Mouse (Mus musculus): ENCODE results near the gene Mis12. TPM values are rescaled to one million over a fixed set of nuclear protein-coding genes. Genes with fewer than 3 reads are reported as not detected.
A peak's percentile ranks its signal among the peaks of the same experiment; 100 is the strongest.

Mis12 gene
- polyA plus RNA-seq (2017; shearing (Covaris generic)), result 10 to 100 TPM; 18.8 to 24.4 TPM

- peak; percentile 95 for ATAC-seq
Observed at GRCm38 (mm10) chr11:71019201-71020068, at the start of gene Mis12, which contains the start of gene Derl2. Gene Mis12, plus strand, starts transcription at chr11:71019611. Gene Derl2, minus strand, starts transcription at chr11:71019841.

- ATAC-seq, result peak; percentile 96
Observed at GRCm38 (mm10) chr11:70969821-70970559, 49.4 kb upstream of the Mis12 start, which contains the start of the genes Nup88 and Rpain. Gene Nup88, minus strand, starts transcription at chr11:70969973. Gene Rpain, plus strand, starts transcription at chr11:70970213.

- ATAC-seq, result peak; percentile 25
Observed at GRCm38 (mm10) chr11:70970560-70971540, 48.6 kb upstream of the Mis12 start.

- no peak for ATAC-seq
Observed at GRCm38 (mm10) chr11:70972586-70972985, 46.8 kb upstream of the Mis12 start.

- no peak for ATAC-seq
Observed at GRCm38 (mm10) chr11:70973947-70974346, 45.5 kb upstream of the Mis12 start.

- ATAC-seq, result no peak
Observed at GRCm38 (mm10) chr11:70975193-70975592, 44.2 kb upstream of the Mis12 start.

- ATAC-seq, result no peak
Observed at GRCm38 (mm10) chr11:70977293-70977692, 42.1 kb upstream of the Mis12 start.

GRCm38 (mm10) chr11:70980232-70980631 lies 39.2 kb upstream of the Mis12 start:
- no peak for ATAC-seq

GRCm38 (mm10) chr11:70980751-70981510 lies 38.5 kb upstream of the Mis12 start:
- no peak for ATAC-seq

- ATAC-seq, result no peak
Observed at GRCm38 (mm10) chr11:70982030-70982429, 37.4 kb upstream of the Mis12 start.

- peak; percentile 99 for ATAC-seq
Observed at GRCm38 (mm10) chr11:70982557-70983228, 36.7 kb upstream of the Mis12 start, which contains the start of gene C1qbp. Gene C1qbp, minus strand, starts transcription at chr11:70983026.

GRCm38 (mm10) chr11:71001167-71001566 lies 18.2 kb upstream of the Mis12 start:
- no peak for ATAC-seq

GRCm38 (mm10) chr11:71003611-71004315 lies 15.6 kb upstream of the Mis12 start:
- ATAC-seq, result peak; percentile 24

GRCm38 (mm10) chr11:71004316-71004773 lies 15.1 kb upstream of the Mis12 start, which contains the start of gene Dhx33:
Gene Dhx33, minus strand, starts transcription at chr11:71004437.
- peak; percentile 96 for ATAC-seq

GRCm38 (mm10) chr11:71005046-71005445 lies 14.4 kb upstream of the Mis12 start:
- no peak for ATAC-seq

- no peak for ATAC-seq
Observed at GRCm38 (mm10) chr11:71007026-71007425, 12.4 kb upstream of the Mis12 start.

GRCm38 (mm10) chr11:71007831-71008230 lies 11.6 kb upstream of the Mis12 start:
- no peak for ATAC-seq

- ATAC-seq, result no peak
Observed at GRCm38 (mm10) chr11:71008321-71008720, 11.1 kb upstream of the Mis12 start.

GRCm38 (mm10) chr11:71012743-71013142 lies 6.7 kb upstream of the Mis12 start:
- no peak for ATAC-seq

GRCm38 (mm10) chr11:71017051-71017450 lies 2.4 kb upstream of the Mis12 start:
- ATAC-seq, result no peak
